Mouse (Mus musculus) embryonic facial prominence, embryonic 15.5 days (tissue): ENCODE measurements around the gene Fam92b. TPM values are rescaled to one million over a fixed set of nuclear protein-coding genes. Genes with fewer than 3 reads are reported as not detected.

Source experiments
- ATAC-seq: fragments of 200-750 bp; cut with Nextera tagmentation; 2 replicates; pipeline ENCODE4 v1.8.0; 2017; ENCODE audit warnings: low read depth, moderate TSS enrichment; ENCODE audit not compliant: insufficient number of reproducible peaks, low FRiP score, low TSS enrichment
- H3K27ac ChIP-seq: fragments of 300-500 bp; sonication (generic); replicated peaks from 2 replicates; pipeline ENCODE4 v1.5.1; 2015; ENCODE audit warnings: mild to moderate bottlenecking, inconsistent platforms
- H3K27me3 ChIP-seq: fragments of 300-500 bp; sonication (generic); 2 replicates; pipeline ENCODE4 v1.6.1; 2015; ENCODE audit warnings: inconsistent platforms
- H3K36me3 ChIP-seq: fragments of 300-500 bp; sonication (generic); 2 replicates; pipeline ENCODE4 v1.6.1; 2015; ENCODE audit warnings: mild to moderate bottlenecking, inconsistent platforms
- H3K4me1 ChIP-seq: fragments of 300-500 bp; sonication (generic); 2 replicates; pipeline ENCODE4 v1.6.1; 2015; ENCODE audit warnings: inconsistent platforms
- H3K4me2 ChIP-seq: fragments of 300-500 bp; sonication (generic); replicated peaks from 2 replicates; pipeline ENCODE4 v1.6.1; 2015; ENCODE audit warnings: mild to moderate bottlenecking, inconsistent platforms
- H3K4me3 ChIP-seq: fragments of 300-500 bp; sonication (generic); replicated peaks from 2 replicates; pipeline ENCODE4 v1.5.1; 2015; ENCODE audit warnings: mild to moderate bottlenecking, inconsistent platforms
- H3K9ac ChIP-seq: fragments of 300-500 bp; sonication (generic); 2 replicates; pipeline ENCODE4 v1.6.1; 2015; ENCODE audit warnings: inconsistent platforms
- H3K9me3 ChIP-seq: fragments of 300-500 bp; sonication (generic); replicated peaks from 2 replicates; pipeline ENCODE4 v1.6.1; 2016; ENCODE audit warnings: inconsistent platforms
- WGBS: fragments of 180-500 bp; shearing (Covaris S2); methylation state at CpG from one replicate; pipeline ENCODE4 v1.1.7; 2015; 5-methylcytosine and 5-hydroxymethylcytosine counted together
- polyA plus RNA-seq: library from polyadenylated mRNA; unstranded; fragments of >200 nt; fragmentation: Nextera tagmentation; extraction: Ambion mirVana; gene quantifications from 2 replicates; pipeline ENCODE4 v1.2.1, GENCODE M21; 2015

Fam92b gene
- polyA plus RNA-seq, 1 experiment from 2014 or later, result 11.4 TPM

DNA sequence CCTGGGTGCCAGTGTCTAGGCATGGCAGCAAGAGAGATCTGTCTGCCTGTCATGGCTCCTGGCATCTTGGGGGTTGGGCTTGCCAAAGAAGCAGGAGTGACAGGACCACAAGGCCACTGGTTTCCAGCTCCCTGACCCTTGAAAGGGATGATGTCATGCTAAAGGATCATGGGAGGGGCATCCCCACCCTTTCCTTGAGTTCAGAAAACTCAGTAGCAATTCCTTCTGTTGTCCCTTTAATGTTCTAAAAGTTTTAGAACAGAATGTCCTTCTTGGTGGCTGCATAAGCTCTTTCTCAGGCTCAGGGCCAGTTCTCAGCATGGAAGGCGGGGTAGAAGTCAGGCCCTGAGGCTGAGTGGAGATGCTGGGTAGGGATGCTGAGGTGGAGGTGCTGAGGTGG, 4.1 kb downstream of the Fam92b start:
- Histone ChIP-seq H3K4me1 (peaks cover 18% of the 10 kb centered on the region), H3K4me2 (no peak overlapping the region), H3K9ac (no peak overlapping the region), H3K36me3 (no peaks in the 10 kb centered on the region), H3K27ac (no peak overlapping the region), H3K4me3 (no peak overlapping the region), H3K27me3 (peaks cover 25% of the 10 kb centered on the region), H3K9me3 (no peaks in the 10 kb centered on the region)
- 68% methylated on average over 1 of the region's 1 CpGs for WGBS
- ATAC-seq, result no peak

DNA sequence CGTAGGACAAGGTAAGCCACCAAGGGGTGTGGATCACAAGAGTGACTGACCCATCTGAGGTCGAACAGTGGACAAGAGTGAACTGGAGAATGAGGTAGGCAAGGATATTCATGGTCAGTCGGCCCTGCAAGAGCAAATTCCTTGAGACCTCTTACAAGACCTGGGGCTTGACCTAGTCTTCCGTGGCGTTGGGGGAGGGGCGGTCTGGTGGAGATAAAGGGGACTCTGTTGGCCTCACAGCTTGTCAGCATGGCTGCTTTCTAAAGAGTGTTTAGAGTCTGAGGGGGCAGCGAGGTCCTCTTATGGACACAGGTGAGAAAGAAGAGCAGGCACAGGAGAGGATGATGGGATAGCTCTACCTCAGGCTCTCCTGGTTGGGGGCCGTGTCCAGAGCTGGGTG, 8.1 kb downstream of the Fam92b start:
- Histone ChIP-seq H3K9me3 (no peaks in the 10 kb centered on the region), H3K27me3 (0 out of 2 replicates have a peak, but pooled peaks cover 7% of the 10 kb centered on the region), H3K4me1 (peaks cover 13% of the 10 kb centered on the region; the same call in 1 of the 2 replicates), H3K27ac (no peak overlapping the region), H3K4me2 (no peak overlapping the region), H3K4me3 (no peak overlapping the region), H3K9ac (no peak overlapping the region), H3K36me3 (no peaks in the 10 kb centered on the region)
- 46% methylated on average over 8 of the region's 8 CpGs for WGBS
- ATAC-seq, result no peak

DNA sequence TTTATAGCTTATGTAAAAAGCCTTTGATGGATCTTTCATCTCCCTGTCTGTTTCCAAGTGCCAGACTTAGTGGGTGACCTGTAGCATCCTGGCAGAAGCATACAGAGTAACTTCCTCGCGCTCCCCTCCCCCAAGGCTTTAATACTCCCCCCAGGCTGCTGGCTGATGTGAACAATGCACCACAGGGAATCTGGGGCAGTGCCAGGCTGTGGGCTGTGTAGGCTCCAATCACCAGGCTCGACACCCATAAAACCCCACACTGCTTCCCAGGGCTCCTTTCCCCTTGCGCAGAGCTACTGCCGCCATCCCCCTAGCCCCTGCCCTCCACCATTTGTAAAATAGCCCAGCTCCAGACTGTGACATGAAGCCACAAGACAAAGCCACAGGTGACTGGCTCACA, 9.4 kb downstream of the Fam92b start:
- WGBS, result 21% methylated on average over 5 of the region's 5 CpGs
- no peak for ATAC-seq

DNA sequence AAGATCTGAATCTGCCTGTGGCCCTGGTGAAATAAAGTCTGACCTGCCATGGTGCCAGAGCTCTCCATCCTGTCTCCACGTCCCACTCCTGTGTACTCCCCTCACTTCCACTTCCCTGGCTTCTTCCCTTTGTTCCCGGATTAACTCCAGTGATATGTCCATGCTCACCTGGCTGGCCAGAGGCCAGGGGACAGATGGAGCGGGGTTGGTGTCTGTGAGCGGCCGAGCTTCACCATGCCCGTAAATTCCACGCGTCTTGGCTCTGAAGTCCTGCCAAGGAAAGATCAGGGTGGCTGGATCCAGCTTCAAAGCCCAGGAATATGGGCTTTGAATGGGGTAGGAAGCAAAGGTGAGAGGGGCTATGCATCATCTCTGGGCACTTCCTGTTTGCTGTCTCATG, 10.1 kb downstream of the Fam92b start:
- WGBS, result 85% methylated on average over 8 of the region's 8 CpGs
- Histone ChIP-seq H3K4me1 (peaks cover 14% of the 10 kb centered on the region; the same call in 1 of the 2 replicates), H3K9ac (no peak overlapping the region), H3K27me3 (0 out of 2 replicates have a peak, but pooled peaks cover 7% of the 10 kb centered on the region), H3K4me3 (no peak overlapping the region), H3K4me2 (no peak overlapping the region), H3K9me3 (no peaks in the 10 kb centered on the region), H3K36me3 (no peaks in the 10 kb centered on the region), H3K27ac (no peak overlapping the region)
- ATAC-seq, result no peak

More for the DNA sequence above, 9.4 kb downstream of the Fam92b start:
- Histone ChIP-seq H3K4me3 (no peak overlapping the region), H3K36me3 (no peaks in the 10 kb centered on the region), H3K4me1 (peaks cover 14% of the 10 kb centered on the region; the same call in 1 of the 2 replicates), H3K9me3 (no peaks in the 10 kb centered on the region), H3K27me3 (0 out of 2 replicates have a peak, but pooled peaks cover 7% of the 10 kb centered on the region), H3K27ac (no peak overlapping the region), H3K9ac (no peak overlapping the region), H3K4me2 (no peak overlapping the region)

DNA sequence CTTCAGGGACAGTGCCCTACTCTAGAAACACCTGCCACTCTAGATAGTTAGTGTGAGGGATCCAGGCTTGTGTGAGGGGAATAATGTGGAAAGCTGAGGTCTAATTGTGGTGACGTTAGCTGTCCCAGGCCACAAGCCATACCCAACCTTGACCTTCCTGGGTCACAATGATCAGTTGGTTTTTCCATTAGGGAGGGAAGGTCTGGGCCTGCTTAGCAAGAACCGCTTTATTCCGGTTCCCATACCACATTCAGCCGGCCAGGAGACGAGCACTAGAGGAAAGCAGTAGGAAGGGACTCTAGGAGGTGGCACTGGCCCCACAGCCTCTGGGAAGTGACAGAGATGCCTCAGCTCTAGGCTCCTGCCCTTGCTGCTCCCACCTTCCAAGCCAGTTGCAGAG, 13.2 kb downstream of the Fam92b start:
- H3K9ac ChIP-seq, result no peak overlapping the region
- no peak for ATAC-seq
- WGBS, result 86% methylated on average over 5 of the region's 5 CpGs
- no peak overlapping the region for H3K4me2 ChIP-seq
- H3K4me3 ChIP-seq, result no peak overlapping the region
- peaks cover 19% of the 10 kb centered on the region; the same call in 1 of the 2 replicates for H3K4me1 ChIP-seq
- no peaks in the 10 kb centered on the region for H3K9me3 ChIP-seq
- H3K27me3 ChIP-seq, result 0 out of 2 replicates have a peak, but pooled peaks cover 2% of the 10 kb centered on the region
- H3K36me3 ChIP-seq, result no peaks in the 10 kb centered on the region
- H3K27ac ChIP-seq, result no peak overlapping the region

DNA sequence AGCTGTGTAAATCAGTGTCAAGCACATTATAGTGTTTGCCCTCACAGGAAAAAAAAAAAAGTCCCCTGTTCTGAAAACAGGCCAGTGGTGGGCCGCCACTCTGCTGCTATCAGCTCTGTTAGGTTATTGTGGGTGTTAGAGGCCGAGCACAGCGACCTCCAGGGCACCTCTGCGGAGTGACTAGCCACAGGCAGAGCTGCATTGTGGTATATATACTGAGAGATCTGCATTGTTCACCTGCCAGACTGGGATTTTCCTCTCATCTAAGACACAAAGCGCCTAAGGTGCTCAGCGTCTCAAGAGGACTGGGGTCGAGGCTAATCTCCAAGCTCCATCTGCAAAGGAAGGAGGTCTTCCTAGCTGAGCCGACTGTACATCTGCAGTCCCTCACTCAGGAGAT, 13.9 kb downstream of the Fam92b start:
- H3K4me1 ChIP-seq, result peaks cover 19% of the 10 kb centered on the region; the same call in 1 of the 2 replicates
- no peaks in the 10 kb centered on the region for H3K27me3 ChIP-seq
- no peak overlapping the region for H3K4me2 ChIP-seq
- H3K36me3 ChIP-seq, result no peaks in the 10 kb centered on the region
- no peaks in the 10 kb centered on the region for H3K9me3 ChIP-seq
- H3K9ac ChIP-seq, result no peak overlapping the region
- no peak overlapping the region for H3K4me3 ChIP-seq
- no peak for ATAC-seq
- no peak overlapping the region for H3K27ac ChIP-seq
- WGBS, result 70% methylated on average over 8 of the region's 8 CpGs

DNA sequence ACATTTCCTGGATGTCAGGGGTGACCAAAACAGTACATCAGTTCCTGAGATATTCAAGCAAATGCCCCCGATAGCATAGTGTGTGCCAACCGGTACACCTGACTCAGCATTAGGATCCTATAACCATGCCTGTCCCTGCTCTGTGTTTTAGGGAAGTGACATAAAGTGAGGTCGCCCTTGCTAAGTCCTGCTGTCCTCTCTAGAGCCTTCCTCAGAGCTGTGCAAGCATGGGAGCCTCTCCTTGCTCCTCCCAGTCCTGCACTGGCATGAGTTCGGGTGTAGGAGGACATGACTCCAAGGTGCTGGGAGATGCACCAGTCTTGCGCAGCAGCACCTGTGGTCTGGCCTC, 14.9 kb downstream of the Fam92b start:
- Histone ChIP-seq H3K9ac (no peak overlapping the region), H3K4me1 (peaks cover 12% of the 10 kb centered on the region; the same call in 1 of the 2 replicates), H3K27me3 (no peaks in the 10 kb centered on the region), H3K9me3 (no peaks in the 10 kb centered on the region), H3K36me3 (no peaks in the 10 kb centered on the region), H3K4me2 (no peak overlapping the region), H3K4me3 (no peak overlapping the region), H3K27ac (no peak overlapping the region)
- no peak for ATAC-seq
- WGBS, result 85% methylated on average over 5 of the region's 5 CpGs

DNA sequence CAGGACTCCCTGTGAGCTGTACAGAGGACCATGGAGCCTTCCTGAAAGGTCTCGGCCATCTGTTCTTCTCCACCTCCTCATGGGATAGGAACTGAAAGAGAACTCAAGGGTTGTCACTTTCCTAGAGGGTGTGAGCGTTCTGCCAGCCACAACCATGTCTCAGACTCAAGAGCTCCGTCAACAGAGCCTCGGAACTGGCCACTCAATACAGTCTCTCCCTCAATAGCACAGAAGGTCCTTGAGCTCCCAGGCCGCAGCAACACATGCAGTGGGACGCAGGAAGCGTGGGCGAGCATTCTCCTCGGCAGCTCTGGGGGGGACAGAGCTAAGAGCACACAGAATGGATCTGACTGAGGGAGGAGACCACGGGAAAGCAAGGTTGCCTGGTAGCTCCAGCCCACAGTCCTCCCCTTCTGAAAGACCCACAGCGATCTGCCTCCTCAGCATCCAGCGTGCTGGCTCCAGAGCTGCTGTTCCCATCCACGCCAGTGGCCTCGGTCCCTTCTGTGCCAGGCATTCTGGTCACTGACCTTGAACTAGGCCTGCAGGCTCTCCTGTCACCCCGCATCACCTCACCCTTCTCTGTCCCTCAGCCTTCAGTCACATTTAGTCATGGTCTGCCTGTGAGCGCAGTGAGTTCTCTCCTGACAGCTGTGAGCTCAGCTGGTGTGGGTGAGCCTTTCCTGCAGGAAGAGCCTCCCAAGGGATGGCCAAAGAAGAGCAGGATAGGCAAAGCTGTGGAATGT, 15.4 kb downstream of the Fam92b start:
- no peaks in the 10 kb centered on the region for H3K36me3 ChIP-seq
- H3K9me3 ChIP-seq, result no peaks in the 10 kb centered on the region
- no peak overlapping the region for H3K27ac ChIP-seq
- ATAC-seq, result no peak
- 73% methylated on average over 16 of the region's 16 CpGs for WGBS
- H3K4me2 ChIP-seq, result no peak overlapping the region
- peaks cover 12% of the 10 kb centered on the region; the same call in 1 of the 2 replicates for H3K4me1 ChIP-seq
- no peaks in the 10 kb centered on the region for H3K27me3 ChIP-seq
- H3K4me3 ChIP-seq, result no peak overlapping the region
- H3K9ac ChIP-seq, result no peak overlapping the region

DNA sequence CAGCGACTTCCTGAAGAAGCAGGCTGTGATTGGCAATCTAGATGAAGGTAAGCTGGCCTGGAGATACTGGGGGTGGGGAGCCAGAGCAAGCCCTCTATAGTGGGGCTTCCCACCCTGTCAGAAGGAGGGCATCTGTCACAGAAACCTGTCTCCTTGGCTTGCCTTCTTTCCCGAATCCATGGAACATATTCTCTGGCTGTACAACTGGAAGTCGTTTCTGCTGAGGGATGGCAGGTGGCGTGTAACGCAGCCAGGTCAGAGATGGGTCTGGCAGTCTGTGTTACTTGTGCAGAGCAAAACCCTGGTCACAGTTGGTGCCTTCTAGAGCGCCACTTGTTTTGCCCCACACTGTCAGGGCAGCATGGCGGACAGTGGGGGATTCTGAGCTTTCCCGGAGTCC, 16.9 kb downstream of the Fam92b start:
- Histone ChIP-seq H3K4me2 (no peak overlapping the region), H3K9me3 (no peaks in the 10 kb centered on the region), H3K4me3 (no peak overlapping the region), H3K4me1 (peaks cover 12% of the 10 kb centered on the region; the same call in 1 of the 2 replicates), H3K27ac (no peak overlapping the region), H3K9ac (no peak overlapping the region), H3K36me3 (no peaks in the 10 kb centered on the region), H3K27me3 (no peaks in the 10 kb centered on the region)
- no peak for ATAC-seq
- WGBS, result 72% methylated on average over 8 of the region's 8 CpGs

DNA sequence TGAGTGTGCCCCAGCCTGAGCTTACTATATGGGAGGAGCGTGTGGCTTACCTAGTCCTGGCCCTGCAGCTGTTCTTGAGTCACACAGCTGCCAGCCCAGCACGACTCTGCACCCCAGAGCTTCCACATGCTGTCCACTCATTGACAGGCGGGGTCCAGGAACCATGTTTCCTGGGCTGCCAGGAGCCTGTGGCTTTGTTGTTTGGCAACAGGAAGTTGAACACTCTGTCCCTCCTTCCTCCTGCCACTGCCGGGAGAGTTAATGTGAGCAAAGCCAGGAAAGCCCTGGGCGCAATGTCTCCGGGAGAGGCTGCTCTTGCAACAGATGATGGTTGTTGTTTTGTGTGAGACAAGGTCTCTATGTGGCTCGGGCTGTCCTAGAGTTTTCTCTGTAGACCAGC, 24.6 kb downstream of the Fam92b start:
- no peaks in the 10 kb centered on the region for H3K27me3 ChIP-seq
- 45% methylated on average over 7 of the region's 7 CpGs for WGBS
- no peaks in the 10 kb centered on the region for H3K36me3 ChIP-seq
- no peak overlapping the region for H3K4me2 ChIP-seq
- ATAC-seq, result no peak
- H3K27ac ChIP-seq, result peak overlapping the region; percentile 49
- no peak overlapping the region for H3K4me3 ChIP-seq
- H3K9me3 ChIP-seq, result no peaks in the 10 kb centered on the region
- H3K4me1 ChIP-seq, result peaks cover 25% of the 10 kb centered on the region
- H3K9ac ChIP-seq, result no peak overlapping the region

DNA sequence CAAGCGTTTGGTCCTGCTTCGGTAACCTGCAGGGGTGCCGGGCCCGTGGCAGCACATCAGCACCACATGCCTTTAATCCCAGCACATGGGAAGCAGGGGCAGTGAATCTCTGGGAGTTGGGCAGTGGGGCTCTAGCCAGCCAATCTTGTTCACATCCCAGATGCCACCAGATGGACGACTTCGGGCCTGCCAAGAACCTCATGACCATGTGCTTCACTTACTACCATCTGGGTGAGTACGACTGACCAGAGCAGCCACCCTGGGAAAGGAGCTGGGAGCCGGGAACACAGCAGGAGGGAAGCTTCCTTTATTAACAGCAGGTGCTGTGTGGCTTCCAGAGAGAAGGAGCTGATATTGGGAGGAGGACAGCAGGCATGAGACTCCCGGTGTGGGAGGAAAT, 26.1 kb downstream of the Fam92b start:
- Histone ChIP-seq H3K9me3 (no peaks in the 10 kb centered on the region), H3K9ac (no peak overlapping the region), H3K36me3 (no peaks in the 10 kb centered on the region), H3K27me3 (no peaks in the 10 kb centered on the region), H3K4me3 (no peak overlapping the region), H3K4me2 (no peak overlapping the region), H3K27ac (no peak overlapping the region), H3K4me1 (peaks cover 25% of the 10 kb centered on the region)
- ATAC-seq, result no peak
- WGBS, result 45% methylated on average over 9 of the region's 9 CpGs

DNA sequence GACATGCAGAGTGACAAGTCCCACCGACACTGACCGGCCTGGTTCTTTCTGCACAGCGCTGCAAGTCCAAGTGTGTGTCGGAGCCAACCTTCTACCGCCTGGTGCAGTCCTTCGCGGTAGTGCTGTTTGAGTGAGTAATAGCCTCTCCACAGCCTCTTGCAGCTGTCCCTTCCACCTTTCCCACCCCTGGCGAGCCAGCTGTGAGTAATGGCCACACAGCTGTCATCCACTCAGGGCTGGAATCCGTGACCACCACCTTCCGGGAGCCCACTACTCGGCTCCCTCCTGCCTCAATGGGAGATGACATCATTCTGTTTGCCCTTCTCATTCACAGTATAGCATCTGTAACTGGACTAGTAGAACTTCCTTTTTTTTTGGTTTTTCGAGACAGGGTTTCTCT, 27.2 kb downstream of the Fam92b start:
- H3K27ac ChIP-seq, result no peak overlapping the region
- no peak overlapping the region for H3K4me2 ChIP-seq
- no peaks in the 10 kb centered on the region for H3K27me3 ChIP-seq
- no peaks in the 10 kb centered on the region for H3K36me3 ChIP-seq
- no peak overlapping the region for H3K4me3 ChIP-seq
- no peaks in the 10 kb centered on the region for H3K9me3 ChIP-seq
- H3K4me1 ChIP-seq, result peaks cover 25% of the 10 kb centered on the region
- 71% methylated on average over 12 of the region's 12 CpGs for WGBS
- no peak for ATAC-seq
- H3K9ac ChIP-seq, result no peak overlapping the region
